8 mouse cellular contexts compared by ENCODE assay signal in the genomic region with DNA sequence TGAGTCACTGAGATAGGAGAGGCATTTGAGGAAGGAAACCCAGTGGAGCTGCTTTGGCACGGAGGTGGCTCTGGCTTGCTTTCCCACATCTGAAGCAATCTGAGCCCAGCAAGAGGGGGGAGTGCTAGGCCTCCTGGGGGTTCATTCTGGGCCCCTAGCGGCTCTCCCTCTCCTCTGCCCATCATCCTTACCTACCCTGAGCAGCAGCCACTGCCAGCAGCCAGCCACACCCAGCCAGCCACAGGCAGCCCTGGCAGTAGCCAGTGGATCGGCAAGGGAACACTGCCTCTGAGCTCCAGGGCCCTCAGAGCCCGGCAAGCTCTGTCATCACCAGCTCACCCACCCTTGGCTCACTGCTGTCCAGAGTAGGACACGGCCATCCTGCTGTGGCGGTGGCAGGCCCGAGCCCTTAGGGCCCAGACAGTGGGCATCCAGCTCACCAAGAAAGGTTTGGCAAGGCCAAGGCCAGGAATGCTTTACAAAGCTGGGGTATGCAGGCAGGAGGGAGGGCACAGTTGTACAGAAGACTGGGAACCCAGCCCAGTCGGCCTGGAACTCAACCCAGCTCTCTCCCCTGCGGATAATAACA. TPM values are rescaled to one million over a fixed set of nuclear protein-coding genes. Genes with fewer than 3 reads are reported as not detected.
DNase-seq lines count a peak whose midpoint lies in the region; ATAC-seq and TF ChIP-seq lines count a peak whose summit lies in the region.

No protein-coding gene starts in this region.

- H3K27ac ChIP-seq in bone marrow macrophage, adult 2 months (ENCODE audit: insufficient read depth, low read depth, low read length), result peak overlapping the region; percentile 82

- DNase-seq in kidney, adult 18-20 months, result peak; percentile 57
- DNase-seq in kidney, adult 9 months, result no peak
- peak; percentile 33 for DNase-seq in CD4-positive helper T cell, adult 2 months (ENCODE audit: low read depth, low spot score)
- DNase-seq in heart, postnatal 4 days, result peak; percentile 60
- DNase-seq in frontal cortex, postnatal 10 days (ENCODE audit: low spot score in 2 of 2), result no peak
- DNase-seq in left cerebral cortex, adult 9 months (ENCODE audit: low spot score in 2 of 2), result no peak

- H3K4me1 ChIP-seq in bone marrow macrophage, adult 2 months (ENCODE audit: control insufficient read depth, insufficient read depth, low read length), result peaks cover 58% of the 10 kb centered on the region

- no peak for TF ChIP-seq POLR2A in bone marrow macrophage, adult 2 months (IDR thresholded peaks at IDR 0.05; ENCODE audit: borderline replicate concordance, low read depth, low read length)

- no peak for ATAC-seq in cerebellum, adult (ENCODE audit: insufficient number of reproducible peaks, low FRiP score, low TSS enrichment)

- H3K4me3 ChIP-seq in bone marrow macrophage, adult 2 months (ENCODE audit: insufficient read depth, low read length), result peak overlapping the region; percentile 8; the same call in 1 of the 2 replicates

- TF ChIP-seq CTCF in bone marrow macrophage, adult 2 months (IDR thresholded peaks at IDR 0.05; ENCODE audit: low read depth, low read length), result no peak

RNA-seq across cellular contexts. Expression of a gene that starts 11.7 kb away (rescaled TPM):
- polyA plus RNA-seq in bone marrow macrophage, adult 2 months (2012; ENCODE audit: insufficient read depth, insufficient read length, missing spikeins), result 33.8 and 34.3 TPM in 2 replicates
- total RNA-seq in heart, postnatal 4 days (2021), result 1 to 10 TPM in 1 of 2 experiments, under 1 TPM in 1; 0.55 to 1.5 TPM

RNA-seq across cellular contexts. Expression of a gene that starts 24.3 kb away (rescaled TPM):
- not detected in 2 replicates for polyA plus RNA-seq in bone marrow macrophage, adult 2 months (2012; ENCODE audit: insufficient read depth, insufficient read length, missing spikeins)
- under 1 TPM in 1 of 2 experiments, not detected in 1; 0.23 TPM for total RNA-seq in heart, postnatal 4 days (2021)

RNA-seq across cellular contexts. Expression of a gene that starts 27.5 kb away (rescaled TPM):
- polyA plus RNA-seq in bone marrow macrophage, adult 2 months (2012; ENCODE audit: insufficient read depth, insufficient read length, missing spikeins), result 14.2 and 14.3 TPM in 2 replicates
- 10 to 100 TPM; 70.4 to 72.5 TPM for total RNA-seq in heart, postnatal 4 days (2021)

Comparison
In these comparisons a context has a peak if more than half of its experiments do, and no peak if none do; other contexts are left out.
1. DNase-seq: peak in kidney, adult 18-20 months (single experiment), CD4-positive helper T cell, adult 2 months (single experiment) and heart, postnatal 4 days (single experiment); none in kidney, adult 9 months (single experiment), frontal cortex, postnatal 10 days (0 of 2) and left cerebral cortex, adult 9 months (0 of 2).